Mouse (Mus musculus): ENCODE results near the gene Haus8. TPM values are rescaled to one million over a fixed set of nuclear protein-coding genes. Genes with fewer than 3 reads are reported as not detected.
"Not testable (repeated sequence)": the region's sequence is repeated elsewhere in the genome, so short reads cannot be mapped to it uniquely, and the experiment has no call there.

The Haus8 gene
- polyA plus RNA-seq, 1 experiment from 2014 or later: 64.4 TPM

DNA sequence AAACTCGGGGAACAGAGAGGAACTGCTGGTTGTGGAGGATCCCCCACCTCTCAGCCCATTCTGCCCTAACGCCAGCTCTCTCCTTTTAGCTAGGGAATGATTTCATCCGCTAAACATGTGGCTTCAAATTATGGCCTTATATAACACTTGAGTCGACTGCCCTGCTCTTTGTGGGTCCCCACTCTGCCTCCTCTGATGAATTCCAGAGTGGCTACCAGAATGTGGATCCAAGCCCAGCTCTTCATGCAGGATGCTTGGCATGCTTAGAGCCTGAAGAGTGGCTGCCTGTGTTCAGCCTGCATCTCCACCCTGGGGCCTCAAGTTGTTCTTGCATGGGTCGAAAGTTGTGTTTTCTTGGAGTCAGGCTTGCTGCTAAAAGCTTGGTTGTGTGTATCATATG, 9.9 kb upstream of the Haus8 start:
- no peak overlapping the region for H3K4me2 ChIP-seq (ENCODE audit: low read depth, low read length)
- no peaks in the 10 kb centered on the region for H3K27me3 ChIP-seq (ENCODE audit: control insufficient read depth, insufficient read depth, low read length)
- WGBS: 73% methylated on average over 5 of the region's 5 CpGs
- H3K27ac ChIP-seq (replicated peaks; ENCODE audit: low read depth, low read length): no peak overlapping the region
- no peak for DNase-seq (ENCODE audit: low spot score)
- H3K9ac ChIP-seq (replicated peaks; ENCODE audit: low read length): no peak overlapping the region
- H3K9me3 ChIP-seq (replicated peaks; ENCODE audit: control insufficient read depth, low read length): no peaks in the 10 kb centered on the region
- H3K36me3 ChIP-seq (replicated peaks; ENCODE audit: control insufficient read depth, insufficient read depth, low read depth, low read length): no peaks in the 10 kb centered on the region
- H3K4me1 ChIP-seq (ENCODE audit: control insufficient read depth, insufficient read depth, low read length): no peaks in the 10 kb centered on the region
- H3K4me3 ChIP-seq (ENCODE audit: low read depth, low read length): no peak overlapping the region
- ATAC-seq (replicated peaks; ENCODE audit: insufficient number of reproducible peaks, low FRiP score, low TSS enrichment, low read depth): no peak

DNA sequence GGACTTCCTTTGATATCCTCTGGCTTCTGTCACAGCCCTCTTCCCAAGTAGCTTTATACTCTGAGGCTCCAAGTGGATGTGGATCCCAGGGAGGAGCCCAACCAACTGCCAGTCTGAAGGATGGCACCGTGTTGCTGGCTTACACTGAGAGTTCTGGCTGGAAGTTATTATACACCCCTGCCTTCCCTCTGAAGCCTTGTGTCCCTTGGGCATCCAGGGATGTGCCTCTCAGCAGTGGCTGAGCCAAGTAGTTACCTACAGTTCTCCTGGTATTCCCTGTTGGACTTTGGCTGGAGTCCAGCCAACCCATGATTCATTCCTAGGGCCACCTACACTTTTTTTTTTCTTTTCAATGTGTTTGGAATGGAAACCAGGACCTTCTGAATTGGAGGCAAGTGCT, 9.0 kb upstream of the Haus8 start:
- H3K4me1 ChIP-seq (ENCODE audit: control insufficient read depth, insufficient read depth, low read length); H3K4me3 ChIP-seq (ENCODE audit: low read depth, low read length); H3K4me2 ChIP-seq (ENCODE audit: low read depth, low read length); ATAC-seq (replicated peaks; ENCODE audit: insufficient number of reproducible peaks, low FRiP score, low TSS enrichment, low read depth); H3K27me3 ChIP-seq (ENCODE audit: control insufficient read depth, insufficient read depth, low read length); H3K9ac ChIP-seq (replicated peaks; ENCODE audit: low read length); H3K36me3 ChIP-seq (replicated peaks; ENCODE audit: control insufficient read depth, insufficient read depth, low read depth, low read length); DNase-seq (ENCODE audit: low spot score); H3K27ac ChIP-seq (replicated peaks; ENCODE audit: low read depth, low read length); H3K9me3 ChIP-seq (replicated peaks; ENCODE audit: control insufficient read depth, low read length): not testable (repeated sequence)
- 77% methylated on average over 1 of the region's 1 CpGs for WGBS

- H3K27me3 ChIP-seq (ENCODE audit: control insufficient read depth, insufficient read depth, low read length); H3K9ac ChIP-seq (replicated peaks; ENCODE audit: low read length); H3K4me2 ChIP-seq (ENCODE audit: low read depth, low read length); H3K4me3 ChIP-seq (ENCODE audit: low read depth, low read length); ATAC-seq (replicated peaks; ENCODE audit: insufficient number of reproducible peaks, low FRiP score, low TSS enrichment, low read depth); H3K36me3 ChIP-seq (replicated peaks; ENCODE audit: control insufficient read depth, insufficient read depth, low read depth, low read length); H3K4me1 ChIP-seq (ENCODE audit: control insufficient read depth, insufficient read depth, low read length); DNase-seq (ENCODE audit: low spot score); H3K9me3 ChIP-seq (replicated peaks; ENCODE audit: control insufficient read depth, low read length); H3K27ac ChIP-seq (replicated peaks; ENCODE audit: low read depth, low read length): not testable (repeated sequence)
- WGBS: 92% methylated on average over 1 of the region's 1 CpGs
Measured at GRCm38 (mm10) chr8:71279409-71279808, 6.7 kb upstream of the Haus8 start.

- no peak for DNase-seq (ENCODE audit: low spot score)
Measured at GRCm38 (mm10) chr8:71276166-71276565, 3.4 kb upstream of the Haus8 start.

GRCm38 (mm10) chr8:71274478-71274877, 1.7 kb upstream of the Haus8 start:
- no peak overlapping the region for H3K27ac ChIP-seq (replicated peaks; ENCODE audit: low read depth, low read length)
- ATAC-seq (replicated peaks; ENCODE audit: insufficient number of reproducible peaks, low FRiP score, low TSS enrichment, low read depth): no peak
- no peaks in the 10 kb centered on the region for H3K4me1 ChIP-seq (ENCODE audit: control insufficient read depth, insufficient read depth, low read length)
- DNase-seq (ENCODE audit: low spot score): no peak
- no peaks in the 10 kb centered on the region for H3K27me3 ChIP-seq (ENCODE audit: control insufficient read depth, insufficient read depth, low read length)
- no peak overlapping the region for H3K9ac ChIP-seq (replicated peaks; ENCODE audit: low read length)
- H3K4me2 ChIP-seq (ENCODE audit: low read depth, low read length): no peak overlapping the region
- no peaks in the 10 kb centered on the region for H3K9me3 ChIP-seq (replicated peaks; ENCODE audit: control insufficient read depth, low read length)
- no peaks in the 10 kb centered on the region for H3K36me3 ChIP-seq (replicated peaks; ENCODE audit: control insufficient read depth, insufficient read depth, low read depth, low read length)
- no peak overlapping the region for H3K4me3 ChIP-seq (ENCODE audit: low read depth, low read length)

More at GRCm38 (mm10) chr8:71276166-71276565, 3.4 kb upstream of the Haus8 start:
- H3K4me3 ChIP-seq (ENCODE audit: low read depth, low read length): no peak overlapping the region
- no peaks in the 10 kb centered on the region for H3K27me3 ChIP-seq (ENCODE audit: control insufficient read depth, insufficient read depth, low read length)
- H3K4me1 ChIP-seq (ENCODE audit: control insufficient read depth, insufficient read depth, low read length): no peaks in the 10 kb centered on the region
- no peak overlapping the region for H3K4me2 ChIP-seq (ENCODE audit: low read depth, low read length)
- 91% methylated on average over 3 of the region's 3 CpGs for WGBS
- no peak overlapping the region for H3K9ac ChIP-seq (replicated peaks; ENCODE audit: low read length)
- H3K27ac ChIP-seq (replicated peaks; ENCODE audit: low read depth, low read length): no peak overlapping the region
- no peaks in the 10 kb centered on the region for H3K9me3 ChIP-seq (replicated peaks; ENCODE audit: control insufficient read depth, low read length)
- ATAC-seq (replicated peaks; ENCODE audit: insufficient number of reproducible peaks, low FRiP score, low TSS enrichment, low read depth): no peak
- no peaks in the 10 kb centered on the region for H3K36me3 ChIP-seq (replicated peaks; ENCODE audit: control insufficient read depth, insufficient read depth, low read depth, low read length)

- ATAC-seq (replicated peaks; ENCODE audit: insufficient number of reproducible peaks, low FRiP score, low TSS enrichment, low read depth) (peak; percentile 0; the same call in 1 of the 2 replicates), DNase-seq (ENCODE audit: low spot score) (peak; percentile 46)
- Histone ChIP-seq H3K4me3 (ENCODE audit: low read depth, low read length) (peak overlapping the region; percentile 77), H3K9me3 (replicated peaks; ENCODE audit: control insufficient read depth, low read length) (no peaks in the 10 kb centered on the region), H3K27ac (replicated peaks; ENCODE audit: low read depth, low read length) (0 out of 2 replicates have a peak overlapping the region, but pooled peaks have one; percentile 41), H3K4me1 (ENCODE audit: control insufficient read depth, insufficient read depth, low read length) (no peaks in the 10 kb centered on the region), H3K4me2 (ENCODE audit: low read depth, low read length) (peak overlapping the region; percentile 74), H3K9ac (replicated peaks; ENCODE audit: low read length) (peak overlapping the region; percentile 76), H3K27me3 (ENCODE audit: control insufficient read depth, insufficient read depth, low read length) (no peaks in the 10 kb centered on the region), H3K36me3 (replicated peaks; ENCODE audit: control insufficient read depth, insufficient read depth, low read depth, low read length) (no peaks in the 10 kb centered on the region)
- under 1% methylated on average over 14 of the region's 14 CpGs for WGBS
Measured at GRCm38 (mm10) chr8:71273151-71273510, 397 bp upstream of the Haus8 start.

- Histone ChIP-seq H3K9ac (replicated peaks; ENCODE audit: low read length) (peak overlapping the region; percentile 57), H3K27ac (replicated peaks; ENCODE audit: low read depth, low read length) (no peak overlapping the region), H3K27me3 (ENCODE audit: control insufficient read depth, insufficient read depth, low read length) (no peaks in the 10 kb centered on the region), H3K9me3 (replicated peaks; ENCODE audit: control insufficient read depth, low read length) (no peaks in the 10 kb centered on the region), H3K4me2 (ENCODE audit: low read depth, low read length) (peak overlapping the region; percentile 33), H3K4me1 (ENCODE audit: control insufficient read depth, insufficient read depth, low read length) (no peaks in the 10 kb centered on the region), H3K36me3 (replicated peaks; ENCODE audit: control insufficient read depth, insufficient read depth, low read depth, low read length) (no peaks in the 10 kb centered on the region), H3K4me3 (ENCODE audit: low read depth, low read length) (peak overlapping the region; percentile 77)
- 24% methylated on average over 5 of the region's 5 CpGs for WGBS
- DNase-seq (ENCODE audit: low spot score) (peak; percentile 5), ATAC-seq (replicated peaks; ENCODE audit: insufficient number of reproducible peaks, low FRiP score, low TSS enrichment, low read depth) (no peak)
Measured at GRCm38 (mm10) chr8:71271630-71272029, 1.1 kb downstream of the Haus8 start.

DNA sequence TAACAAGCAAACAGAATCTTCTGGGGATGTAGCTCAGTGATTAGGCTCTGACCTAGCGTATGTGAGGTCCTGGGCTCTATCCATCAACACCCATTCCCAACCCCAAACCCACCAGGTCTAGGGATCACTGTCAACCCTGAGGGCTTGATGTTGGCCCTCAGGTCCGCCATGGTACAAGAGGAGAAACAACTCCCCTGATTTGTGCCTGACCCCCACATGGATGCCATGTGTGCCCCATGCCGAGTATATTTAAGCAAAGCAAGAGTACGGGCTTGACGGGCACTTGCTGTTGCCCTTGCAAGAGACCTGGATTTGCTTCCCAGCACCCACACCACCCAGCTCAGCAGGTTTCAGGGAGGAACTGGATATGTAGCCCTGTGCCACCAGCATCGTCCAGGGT, 4.4 kb downstream of the Haus8 start:
- not testable (repeated sequence) for H3K27me3 ChIP-seq (ENCODE audit: control insufficient read depth, insufficient read depth, low read length); H3K9ac ChIP-seq (replicated peaks; ENCODE audit: low read length); H3K27ac ChIP-seq (replicated peaks; ENCODE audit: low read depth, low read length); H3K9me3 ChIP-seq (replicated peaks; ENCODE audit: control insufficient read depth, low read length); H3K4me2 ChIP-seq (ENCODE audit: low read depth, low read length); H3K4me1 ChIP-seq (ENCODE audit: control insufficient read depth, insufficient read depth, low read length); ATAC-seq (replicated peaks; ENCODE audit: insufficient number of reproducible peaks, low FRiP score, low TSS enrichment, low read depth); H3K36me3 ChIP-seq (replicated peaks; ENCODE audit: control insufficient read depth, insufficient read depth, low read depth, low read length); DNase-seq (ENCODE audit: low spot score); H3K4me3 ChIP-seq (ENCODE audit: low read depth, low read length)
- WGBS: 93% methylated on average over 6 of the region's 6 CpGs
